Mouse (Mus musculus): ENCODE measurements around the gene Meis2. TPM values are rescaled to one million over a fixed set of nuclear protein-coding genes. Genes with fewer than 3 reads are reported as not detected.

Gene Meis2
- total and polyA plus RNA-seq, 3 experiments = 3.1 to 9.8 TPM; not detected in 1

DNA sequence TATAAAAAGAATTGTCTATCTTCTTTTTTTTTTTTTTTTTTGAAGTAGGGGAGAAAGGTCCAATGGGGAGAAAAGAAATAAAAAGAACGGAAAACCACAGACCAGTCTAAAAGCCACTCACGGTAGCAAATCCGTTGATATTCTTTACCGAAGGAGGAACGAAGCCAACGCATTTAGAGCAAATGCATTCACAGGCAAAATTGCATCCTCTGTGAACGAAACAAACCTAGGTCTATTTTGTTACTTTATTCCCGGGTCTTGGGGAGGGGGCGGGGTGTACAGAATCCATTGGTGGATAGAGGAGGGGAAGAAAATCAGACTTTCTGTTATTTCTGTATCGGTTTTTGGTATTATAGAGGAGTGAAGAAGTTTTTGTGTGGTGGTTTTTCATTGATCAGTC, 206.7 kb downstream of the Meis2 start:
- TF ChIP-seq ZNF384 (IDR thresholded peaks at IDR 0.05; ENCODE audit: low read depth, low read length) = no peak
- no peak for TF ChIP-seq MYC (IDR thresholded peaks at IDR 0.05; ENCODE audit: low read depth, low read length)
- no peak for TF ChIP-seq ZKSCAN1 (IDR thresholded peaks at IDR 0.05; ENCODE audit: low read depth, low read length)
- TF ChIP-seq BHLHE40 (IDR thresholded peaks at IDR 0.05; ENCODE audit: borderline replicate concordance, low read depth, low read length) = no peak
- no peak for TF ChIP-seq RCOR1 (IDR thresholded peaks at IDR 0.05; ENCODE audit: low read depth, low read length)
- no peak for TF ChIP-seq GATA1 (IDR thresholded peaks at IDR 0.05; ENCODE audit: low read depth, low read length)
- TF ChIP-seq E2F4 (IDR thresholded peaks at IDR 0.05; ENCODE audit: borderline replicate concordance, low read depth, low read length) = no peak
- no peak for TF ChIP-seq NRF1 (IDR thresholded peaks at IDR 0.05; ENCODE audit: insufficient read depth, low read depth, low read length, poor library complexity, severe bottlenecking)
- TF ChIP-seq MAZ (IDR thresholded peaks at IDR 0.05; ENCODE audit: low read depth, low read length) = no peak
- no peak for TF ChIP-seq RAD21 (IDR thresholded peaks at IDR 0.05; ENCODE audit: low read depth, low read length)
- TF ChIP-seq KAT2A (conservative IDR thresholded peaks at IDR 0.05; ENCODE audit: low read depth, low read length) = no peak
- no peak for TF ChIP-seq UBTF (IDR thresholded peaks at IDR 0.05; ENCODE audit: borderline replicate concordance, insufficient read depth, low read depth, low read length)
- no peak for TF ChIP-seq USF2 (IDR thresholded peaks at IDR 0.05; ENCODE audit: borderline replicate concordance in 1 of 2, insufficient read depth in 1 of 2, low read depth in 1 of 2, low read length in 2 of 2)
- TF ChIP-seq TCF12 (IDR thresholded peaks at IDR 0.05; ENCODE audit: low read depth, low read length) = no peak
- TF ChIP-seq JUND (IDR thresholded peaks at IDR 0.05; ENCODE audit: low read depth, low read length) = no peak
- no peaks in the 10 kb centered on the region for H3K27me3 ChIP-seq (ENCODE audit: control insufficient read depth in 1 of 2, insufficient read depth in 2 of 2, low read length in 2 of 2)
- no peaks in the 10 kb centered on the region for H3K9me3 ChIP-seq (replicated peaks; ENCODE audit: insufficient read depth, low read length)

DNA sequence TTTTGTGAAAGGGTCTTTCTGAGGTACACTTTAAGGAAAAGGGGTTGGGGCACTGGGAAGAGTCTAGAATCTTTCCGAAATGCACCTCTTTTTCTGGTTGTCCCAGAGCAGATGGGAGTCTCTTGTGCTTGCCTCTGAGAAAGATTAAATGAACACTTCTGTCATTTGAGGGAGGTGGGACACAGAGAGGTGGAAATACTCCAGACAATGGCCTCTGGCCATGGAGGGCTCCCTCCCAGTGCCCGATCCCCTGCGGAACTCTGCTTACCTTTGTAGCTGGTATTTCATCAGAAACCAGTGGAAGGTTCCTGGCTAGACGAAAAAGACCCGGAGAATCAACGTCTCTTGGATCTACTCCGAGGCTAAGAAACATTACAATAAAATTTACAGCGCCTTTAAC, 207.4 kb downstream of the Meis2 start:
- Histone ChIP-seq H3K4me3 (ENCODE audit: control insufficient read depth in 1 of 2, insufficient read depth in 1 of 2, low read depth in 2 of 2, low read length in 2 of 2) (no peak overlapping the region), H3K9me3 (replicated peaks; ENCODE audit: insufficient read depth, low read length) (no peaks in the 10 kb centered on the region), H3K27ac (ENCODE audit: control insufficient read depth, low read depth, low read length) (no peak overlapping the region), H3K79me2 (ENCODE audit: control insufficient read depth, insufficient read depth, low read length, poor library complexity) (no peaks in the 10 kb centered on the region), H3K4me1 (ENCODE audit: control insufficient read depth in 1 of 2, insufficient read depth in 2 of 2, low read length in 2 of 2) (no peaks in the 10 kb centered on the region), H3K9ac (ENCODE audit: control insufficient read depth, low read depth, low read length, poor library complexity, severe bottlenecking) (no peak overlapping the region), H3K36me3 (ENCODE audit: control insufficient read depth in 1 of 2, insufficient read depth in 2 of 2, low read length in 2 of 2) (no peaks in the 10 kb centered on the region), H3K27me3 (ENCODE audit: control insufficient read depth in 1 of 2, insufficient read depth in 2 of 2, low read length in 2 of 2) (no peaks in the 10 kb centered on the region)
- TF ChIP-seq TBP (IDR thresholded peaks at IDR 0.05; ENCODE audit: low read depth, low read length) = no peak
- no peak for TF ChIP-seq BHLHE40 (IDR thresholded peaks at IDR 0.05; ENCODE audit: borderline replicate concordance, low read depth, low read length)
- no peak for DNase-seq (ENCODE audit: low read depth, low spot score)

More for the DNA sequence above, 206.7 kb downstream of the Meis2 start:
- DNase-seq (ENCODE audit: low read depth, low spot score) = no peak
- H3K4me3 ChIP-seq (ENCODE audit: control insufficient read depth in 1 of 2, insufficient read depth in 1 of 2, low read depth in 2 of 2, low read length in 2 of 2) = no peak overlapping the region
- no peaks in the 10 kb centered on the region for H3K4me1 ChIP-seq (ENCODE audit: control insufficient read depth in 1 of 2, insufficient read depth in 2 of 2, low read length in 2 of 2)
- H3K27ac ChIP-seq (ENCODE audit: control insufficient read depth, low read depth, low read length) = no peak overlapping the region
- no peak overlapping the region for H3K9ac ChIP-seq (ENCODE audit: control insufficient read depth, low read depth, low read length, poor library complexity, severe bottlenecking)
- no peaks in the 10 kb centered on the region for H3K36me3 ChIP-seq (ENCODE audit: control insufficient read depth in 1 of 2, insufficient read depth in 2 of 2, low read length in 2 of 2)
- H3K79me2 ChIP-seq (ENCODE audit: control insufficient read depth, insufficient read depth, low read length, poor library complexity) = no peaks in the 10 kb centered on the region

All from MEL (cell line).